Mouse (Mus musculus) liver, embryonic 14.5 days (tissue): Measurements from ENCODE around the gene St6galnac4.

Source experiments
- CTCF ChIP-seq: IDR thresholded peaks from 2 replicates; pipeline ENCODE4 v1.5.1; 2016; ENCODE audit warnings: antibody characterized with exemption, low read depth, control low read depth
- EP300 ChIP-seq: IDR thresholded peaks from 2 replicates; pipeline ENCODE4 v1.6.1; 2016; ENCODE audit warnings: antibody characterized with exemption, low read depth

- TF ChIP-seq CTCF (peak; percentile 96), EP300 (no peak)
Observed at GRCm38 (mm10) chr2:32631737-32632394, 45.0 kb downstream of the St6galnac4 start.
